Mouse (Mus musculus): Measurements from ENCODE around the gene Pak4. TPM values are rescaled to one million over a fixed set of nuclear protein-coding genes. Genes with fewer than 3 reads are reported as not detected.
A peak's percentile ranks its signal among the peaks of the same experiment; 100 is the strongest.

Gene Pak4
- polyA plus RNA-seq, 1 experiment from 2014 or later: 33.9 TPM

- TF ChIP-seq EP300 (optimal IDR thresholded peaks at IDR 0.05) (no peak), CTCF (IDR thresholded peaks at IDR 0.05; ENCODE audit: low read depth) (no peak)
- H3K4me2 ChIP-seq (replicated peaks; ENCODE audit: low read depth): no peak overlapping the region
Observed at GRCm38 (mm10) chr7:28585001-28585400, 13.0 kb downstream of the Pak4 start.

GRCm38 (mm10) chr7:28584468-28584867 is 13.5 kb downstream of the Pak4 start:
- no peak for TF ChIP-seq EP300 (optimal IDR thresholded peaks at IDR 0.05)
- TF ChIP-seq CTCF (IDR thresholded peaks at IDR 0.05; ENCODE audit: low read depth): no peak
- 59% methylated on average over 4 of the region's 4 CpGs for WGBS
- DNase-seq (ENCODE audit: low spot score) (no peak), ATAC-seq (ENCODE audit: low FRiP score, low TSS enrichment) (no peak)
- peak overlapping the region; percentile 82 for H3K27ac ChIP-seq (replicated peaks)
- no peaks in the 10 kb centered on the region for H3K9me3 ChIP-seq (ENCODE audit: control insufficient read depth, low read length)
- no peak overlapping the region for H3K4me3 ChIP-seq (ENCODE audit: low read depth, low read length)
- no peaks in the 10 kb centered on the region for H3K27me3 ChIP-seq (ENCODE audit: control insufficient read depth, insufficient read depth, low read length)
- H3K36me3 ChIP-seq (ENCODE audit: control insufficient read depth, insufficient read depth, low read length): no peaks in the 10 kb centered on the region
- H3K9ac ChIP-seq (ENCODE audit: low read length): peak overlapping the region; percentile 27; the same call in 1 of the 2 replicates
- peaks cover 22% of the 10 kb centered on the region for H3K4me1 ChIP-seq (replicated peaks; ENCODE audit: control insufficient read depth, insufficient read depth)
- no peak overlapping the region for H3K4me2 ChIP-seq (replicated peaks; ENCODE audit: low read depth)

More at GRCm38 (mm10) chr7:28585001-28585400, 13.0 kb downstream of the Pak4 start:
- DNase-seq (ENCODE audit: low spot score) (no peak), ATAC-seq (ENCODE audit: low FRiP score, low TSS enrichment) (no peak)
- Histone ChIP-seq H3K4me3 (ENCODE audit: low read depth, low read length) (no peak overlapping the region), H3K4me1 (replicated peaks; ENCODE audit: control insufficient read depth, insufficient read depth) (peaks cover 22% of the 10 kb centered on the region), H3K36me3 (ENCODE audit: control insufficient read depth, insufficient read depth, low read length) (no peaks in the 10 kb centered on the region), H3K9ac (ENCODE audit: low read length) (peak overlapping the region; percentile 27; the same call in 1 of the 2 replicates), H3K27me3 (ENCODE audit: control insufficient read depth, insufficient read depth, low read length) (no peaks in the 10 kb centered on the region), H3K9me3 (ENCODE audit: control insufficient read depth, low read length) (no peaks in the 10 kb centered on the region), H3K27ac (replicated peaks) (peak overlapping the region; percentile 82)
- 66% methylated on average over 6 of the region's 6 CpGs for WGBS

- Histone ChIP-seq H3K4me3 (ENCODE audit: low read depth, low read length) (no peak overlapping the region), H3K27ac (replicated peaks) (peak overlapping the region; percentile 82), H3K36me3 (ENCODE audit: control insufficient read depth, insufficient read depth, low read length) (no peaks in the 10 kb centered on the region), H3K9me3 (ENCODE audit: control insufficient read depth, low read length) (no peaks in the 10 kb centered on the region), H3K4me1 (replicated peaks; ENCODE audit: control insufficient read depth, insufficient read depth) (peaks cover 22% of the 10 kb centered on the region), H3K9ac (ENCODE audit: low read length) (no peak overlapping the region), H3K4me2 (replicated peaks; ENCODE audit: low read depth) (no peak overlapping the region; the same call in 1 of the 2 replicates), H3K27me3 (ENCODE audit: control insufficient read depth, insufficient read depth, low read length) (no peaks in the 10 kb centered on the region)
- DNase-seq (ENCODE audit: low spot score) (peak; percentile 66), ATAC-seq (ENCODE audit: low FRiP score, low TSS enrichment) (peak; percentile 62)
- 54% methylated on average over 8 of the region's 8 CpGs for WGBS
- no peak for TF ChIP-seq EP300 (optimal IDR thresholded peaks at IDR 0.05)
- TF ChIP-seq CTCF (IDR thresholded peaks at IDR 0.05; ENCODE audit: low read depth): no peak
Observed at GRCm38 (mm10) chr7:28583570-28584344, 14.2 kb downstream of the Pak4 start.

GRCm38 (mm10) chr7:28582841-28583240 is 15.1 kb downstream of the Pak4 start:
- Histone ChIP-seq H3K4me3 (ENCODE audit: low read depth, low read length) (no peak overlapping the region), H3K9ac (ENCODE audit: low read length) (0 out of 2 replicates have a peak overlapping the region, but pooled peaks have one; percentile 23), H3K27me3 (ENCODE audit: control insufficient read depth, insufficient read depth, low read length) (no peaks in the 10 kb centered on the region), H3K9me3 (ENCODE audit: control insufficient read depth, low read length) (no peaks in the 10 kb centered on the region), H3K4me2 (replicated peaks; ENCODE audit: low read depth) (no peak overlapping the region; the same call in 1 of the 2 replicates), H3K27ac (replicated peaks) (peak overlapping the region; percentile 82), H3K36me3 (ENCODE audit: control insufficient read depth, insufficient read depth, low read length) (no peaks in the 10 kb centered on the region), H3K4me1 (replicated peaks; ENCODE audit: control insufficient read depth, insufficient read depth) (peaks cover 17% of the 10 kb centered on the region)
- WGBS: 62% methylated on average over 11 of the region's 11 CpGs
- no peak for TF ChIP-seq EP300 (optimal IDR thresholded peaks at IDR 0.05)
- TF ChIP-seq CTCF (IDR thresholded peaks at IDR 0.05; ENCODE audit: low read depth): no peak
- no peak for ATAC-seq (ENCODE audit: low FRiP score, low TSS enrichment)
- DNase-seq (ENCODE audit: low spot score): no peak

GRCm38 (mm10) chr7:28581721-28582120 is 16.3 kb downstream of the Pak4 start:
- WGBS: 54% methylated on average over 4 of the region's 4 CpGs
- Histone ChIP-seq H3K9ac (ENCODE audit: low read length) (no peak overlapping the region; the same call in 1 of the 2 replicates), H3K27ac (replicated peaks) (peak overlapping the region; percentile 82), H3K27me3 (ENCODE audit: control insufficient read depth, insufficient read depth, low read length) (no peaks in the 10 kb centered on the region), H3K4me1 (replicated peaks; ENCODE audit: control insufficient read depth, insufficient read depth) (peaks cover 18% of the 10 kb centered on the region), H3K9me3 (ENCODE audit: control insufficient read depth, low read length) (no peaks in the 10 kb centered on the region), H3K36me3 (ENCODE audit: control insufficient read depth, insufficient read depth, low read length) (no peaks in the 10 kb centered on the region), H3K4me3 (ENCODE audit: low read depth, low read length) (no peak overlapping the region), H3K4me2 (replicated peaks; ENCODE audit: low read depth) (no peak overlapping the region)
- no peak for TF ChIP-seq CTCF (IDR thresholded peaks at IDR 0.05; ENCODE audit: low read depth)
- TF ChIP-seq EP300 (optimal IDR thresholded peaks at IDR 0.05): no peak
- DNase-seq (ENCODE audit: low spot score): no peak
- ATAC-seq (ENCODE audit: low FRiP score, low TSS enrichment): no peak

- no peak for ATAC-seq (ENCODE audit: low FRiP score, low TSS enrichment)
- Histone ChIP-seq H3K9ac (ENCODE audit: low read length) (no peak overlapping the region), H3K4me2 (replicated peaks; ENCODE audit: low read depth) (no peak overlapping the region), H3K9me3 (ENCODE audit: control insufficient read depth, low read length) (no peaks in the 10 kb centered on the region), H3K36me3 (ENCODE audit: control insufficient read depth, insufficient read depth, low read length) (no peaks in the 10 kb centered on the region), H3K27me3 (ENCODE audit: control insufficient read depth, insufficient read depth, low read length) (no peaks in the 10 kb centered on the region), H3K4me3 (ENCODE audit: low read depth, low read length) (no peak overlapping the region), H3K4me1 (replicated peaks; ENCODE audit: control insufficient read depth, insufficient read depth) (peaks cover 15% of the 10 kb centered on the region; the same call in 1 of the 2 replicates), H3K27ac (replicated peaks) (peak overlapping the region; percentile 53; the same call in 1 of the 2 replicates)
- 57% methylated on average over 5 of the region's 5 CpGs for WGBS
- no peak for TF ChIP-seq CTCF (IDR thresholded peaks at IDR 0.05; ENCODE audit: low read depth)
- DNase-seq (ENCODE audit: low spot score): no peak
Observed at GRCm38 (mm10) chr7:28579826-28580225, 18.2 kb downstream of the Pak4 start.

All from stomach, postnatal 0 days (tissue).